Mouse (Mus musculus): ENCODE measurements around the gene Tgm3.

Gene Tgm3

DNA sequence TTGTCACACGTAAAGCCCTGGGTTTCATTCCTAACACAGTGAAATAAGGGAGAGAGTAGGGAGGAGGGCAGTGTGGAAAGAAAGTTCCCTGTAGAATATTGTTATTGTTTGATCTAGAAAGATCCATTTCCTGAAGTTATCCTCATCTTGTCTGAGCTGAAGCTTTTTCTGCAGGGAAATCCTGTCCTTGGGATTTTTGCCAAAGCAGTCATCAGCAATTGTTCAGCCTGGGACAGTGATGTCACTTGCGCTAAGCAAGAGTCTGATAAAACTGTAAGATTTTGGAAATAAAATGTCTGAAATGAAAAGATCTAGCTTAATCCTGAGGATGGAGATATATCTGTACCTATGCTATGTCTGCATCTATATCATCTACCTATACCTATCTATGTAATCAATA, 58.2 kb downstream of the Tgm3 start:
- DNase-seq (ENCODE audit: low read depth) = no peak
